Mouse (Mus musculus) olfactory bulb, adult 2 months (tissue): ENCODE results near the gene Slit3.

ENCODE experiments used
- CTCF ChIP-seq: fragments of 200-500 bp; IDR thresholded peaks from 2 replicates; pipeline ENCODE4 v1.5.1; 2012; ENCODE audit warnings: low read depth, mild to moderate bottlenecking, low read length, moderate library complexity; ENCODE audit not compliant: insufficient read depth
- POLR2A ChIP-seq: fragments of 200-500 bp; IDR thresholded peaks from 2 replicates; pipeline ENCODE4 v1.6.1; 2012; ENCODE audit warnings: mild to moderate bottlenecking, low read depth, low read length, moderate library complexity; ENCODE audit not compliant: insufficient read depth

DNA sequence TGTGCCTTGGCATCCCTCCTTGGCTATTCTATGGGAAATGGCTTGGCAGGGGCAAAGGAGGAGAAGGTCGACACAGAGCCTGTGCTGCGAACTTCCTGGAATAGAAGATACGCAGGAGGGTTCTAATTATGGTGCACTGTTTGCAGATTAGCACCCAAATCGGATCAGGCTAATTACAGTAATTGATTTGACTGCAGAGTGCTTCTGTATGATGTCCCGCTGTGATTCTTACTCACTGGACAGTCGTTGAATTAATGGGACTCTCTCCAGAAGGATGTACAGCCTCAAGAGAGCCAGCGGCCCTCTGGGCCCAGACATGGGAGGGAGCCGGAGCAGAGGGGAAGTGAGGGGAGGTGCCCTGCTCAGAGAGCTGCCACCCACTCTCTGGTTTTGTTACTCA, 542.6 kb downstream of the Slit3 start:
- TF ChIP-seq CTCF: no peak
- TF ChIP-seq POLR2A: no peak
